Mouse (Mus musculus) lung, postnatal 0 days (tissue): ENCODE measurements around the gene Dgki.

ENCODE experiments used
- CTCF ChIP-seq: IDR thresholded peaks from 2 replicates; pipeline ENCODE4 v1.5.1; 2016; ENCODE audit warnings: antibody characterized with exemption, mild to moderate bottlenecking
- EP300 ChIP-seq: IDR thresholded peaks from 2 replicates; pipeline ENCODE4 v1.6.1; 2016; ENCODE audit warnings: antibody characterized with exemption, mild to moderate bottlenecking, control low read depth

DNA sequence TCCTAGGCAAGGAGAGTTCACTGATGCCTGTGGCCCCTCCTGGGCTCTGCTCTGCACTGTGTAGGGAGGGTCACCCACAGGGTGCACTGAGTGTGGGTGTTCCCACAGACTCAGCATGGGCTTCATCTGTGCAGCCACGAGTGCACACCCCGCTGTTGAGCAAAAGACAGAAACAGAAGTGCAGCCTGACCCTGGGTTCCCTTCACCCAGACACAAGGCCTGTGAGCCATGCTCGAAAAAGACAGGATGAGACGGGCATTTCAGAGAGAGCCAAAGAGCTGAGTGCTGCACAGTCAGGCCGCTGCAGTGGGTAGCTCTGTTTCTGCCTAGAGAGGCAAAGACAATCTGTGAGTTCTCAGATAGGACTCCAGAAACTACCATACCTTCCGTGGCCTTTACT lies 27.5 kb upstream of the Dgki start:
- TF ChIP-seq CTCF (no peak), EP300 (no peak)
